Mouse (Mus musculus) CH12.LX (cell line): Measurements from ENCODE around the gene Snw1. TPM values are rescaled to one million over a fixed set of nuclear protein-coding genes. Genes with fewer than 3 reads are reported as not detected.

Experiments used
- DNase-seq: peaks from one replicate; pipeline ENCODE4 v3.0.0-alpha.2; 2013; ENCODE audit errors: extremely low read depth
- H3K27ac ChIP-seq: 2 replicates; pipeline ENCODE4 v1.5.1; 2012; ENCODE audit warnings: low read depth, mild to moderate bottlenecking, control low read depth, moderate library complexity; ENCODE audit not compliant: insufficient read depth
- H3K27me3 ChIP-seq: replicated peaks from 2 replicates; pipeline ENCODE3; 2012; ENCODE audit warnings: inconsistent platforms
- H3K36me3 ChIP-seq, 2 experiments: replicated peaks in 1 of 2; 2 replicates each; pipeline versions ENCODE3 to v1.6.1; 2012; ENCODE audit warnings: inconsistent platforms in 1 of 2, low read length in 1 of 2, mild to moderate bottlenecking in 1 of 2, mixed read lengths in 1 of 2, moderate library complexity in 1 of 2; ENCODE audit not compliant: control insufficient read depth in 1 of 2, insufficient read depth in 1 of 2
- H3K4me1 ChIP-seq, 2 experiments: 2 replicates each; pipeline ENCODE4 v1.6.1; 2012; ENCODE audit warnings: inconsistent platforms in 1 of 2, moderate library complexity in 1 of 2; ENCODE audit not compliant: insufficient read depth in 2 of 2, control insufficient read depth in 1 of 2
- H3K4me2 ChIP-seq: 2 replicates; pipeline ENCODE4 v1.6.1; 2012; ENCODE audit warnings: low read depth, mild to moderate bottlenecking, control low read depth; ENCODE audit not compliant: poor library complexity, insufficient read depth, severe bottlenecking
- H3K4me3 ChIP-seq, 3 experiments: fragments of 150-350 bp in 1 of 3; sonication (generic) in 1 of 3; replicated peaks in 1 of 3; 2 replicates each; pipeline versions ENCODE3 to v1.5.1; 2011 to 2012; ENCODE audit warnings: low read depth in 2 of 3, low read length in 2 of 3, mild to moderate bottlenecking in 2 of 3, moderate library complexity in 2 of 3, control low read depth in 1 of 3, improper control_type of control experiment in 1 of 3, inconsistent platforms in 1 of 3, mixed read lengths in 1 of 3; ENCODE audit not compliant: poor library complexity in 1 of 3
- H3K79me2 ChIP-seq: replicated peaks from 2 replicates; pipeline ENCODE4 v1.6.1; 2012; ENCODE audit warnings: mild to moderate bottlenecking, moderate library complexity; ENCODE audit not compliant: control insufficient read depth, poor library complexity, insufficient read depth, severe bottlenecking; ENCODE audit errors: extremely low read depth
- H3K9ac ChIP-seq: 2 replicates; pipeline ENCODE4 v1.6.1; 2012; ENCODE audit warnings: low read depth, mild to moderate bottlenecking, control low read depth, moderate library complexity; ENCODE audit not compliant: insufficient read depth
- H3K9me3 ChIP-seq: replicated peaks from 2 replicates; pipeline ENCODE3; 2012; ENCODE audit warnings: low read length, inconsistent platforms, mixed read lengths
- CTCF ChIP-seq, 2 experiments: IDR thresholded peaks in 1 of 2; conservative IDR thresholded peaks in 1 of 2; 2 replicates each; pipeline ENCODE4 v1.5.1; 2011 to 2012; ENCODE audit warnings: low read depth in 2 of 2, low read length in 2 of 2, improper control_type of control experiment in 1 of 2, inconsistent platforms in 1 of 2, mild to moderate bottlenecking in 1 of 2, moderate library complexity in 1 of 2
- E2F4 ChIP-seq: IDR thresholded peaks from 2 replicates; pipeline ENCODE4 v1.6.1; 2011; ENCODE audit warnings: low read depth, low read length, improper control_type of control experiment; ENCODE audit not compliant: insufficient replicate concordance
- ELF1 ChIP-seq: IDR thresholded peaks from 2 replicates; pipeline ENCODE4 v1.6.1; 2014; ENCODE audit warnings: low read depth, mild to moderate bottlenecking, inconsistent platforms, low read length, improper control_type of control experiment
- GABPA ChIP-seq: IDR thresholded peaks from 2 replicates; pipeline ENCODE4 v1.6.1; 2012; ENCODE audit warnings: low read depth, low read length, improper control_type of control experiment, inconsistent platforms; ENCODE audit not compliant: insufficient replicate concordance
- IRF4 ChIP-seq: IDR thresholded peaks from 2 replicates; pipeline ENCODE4 v1.6.1; 2014; ENCODE audit warnings: low read depth, mild to moderate bottlenecking, inconsistent platforms, low read length, improper control_type of control experiment
- JUND ChIP-seq: conservative IDR thresholded peaks from 2 replicates; pipeline ENCODE4 v1.6.1; 2011; ENCODE audit warnings: low read depth, low read length, improper control_type of control experiment
- MAX ChIP-seq: IDR thresholded peaks from 2 replicates; pipeline ENCODE4 v1.6.1; 2011; ENCODE audit warnings: low read length, improper control_type of control experiment
- MAZ ChIP-seq: IDR thresholded peaks from 2 replicates; pipeline ENCODE4 v1.6.1; 2012; ENCODE audit warnings: low read depth, mild to moderate bottlenecking, inconsistent platforms, low read length, improper control_type of control experiment, moderate library complexity
- MEF2A ChIP-seq: IDR thresholded peaks from 2 replicates; pipeline ENCODE4 v1.6.1; 2014; ENCODE audit warnings: low read depth, mild to moderate bottlenecking, inconsistent platforms, low read length, improper control_type of control experiment, borderline replicate concordance
- MXI1 ChIP-seq: IDR thresholded peaks from 2 replicates; pipeline ENCODE4 v1.6.1; 2011; ENCODE audit warnings: mild to moderate bottlenecking, low read depth, low read length, improper control_type of control experiment
- MYC ChIP-seq: IDR thresholded peaks from 2 replicates; pipeline ENCODE4 v1.6.1; 2011; ENCODE audit warnings: low read depth, mild to moderate bottlenecking, improper control_type of control experiment, low read length
- NELFE ChIP-seq: IDR thresholded peaks from 2 replicates; pipeline ENCODE4 v1.6.1; 2011; ENCODE audit warnings: low read depth, low read length, improper control_type of control experiment
- POLR2A ChIP-seq: IDR thresholded peaks from 2 replicates; pipeline ENCODE4 v1.6.1; 2011; ENCODE audit warnings: low read depth, mild to moderate bottlenecking, improper control_type of control experiment, low read length
- POLR2AphosphoS2 ChIP-seq: IDR thresholded peaks from 2 replicates; pipeline ENCODE4 v1.6.1; 2011; ENCODE audit warnings: low read depth, low read length, improper control_type of control experiment
- RAD21 ChIP-seq: IDR thresholded peaks from 2 replicates; pipeline ENCODE4 v1.6.1; 2011; ENCODE audit warnings: low read depth, mild to moderate bottlenecking, low read length, improper control_type of control experiment, moderate library complexity
- SMC3 ChIP-seq: IDR thresholded peaks from 2 replicates; pipeline ENCODE4 v1.6.1; 2011; ENCODE audit warnings: low read depth, low read length, improper control_type of control experiment
- ZC3H11A ChIP-seq: IDR thresholded peaks from 2 replicates; pipeline ENCODE4 v1.6.1; 2012; ENCODE audit warnings: low read depth, mild to moderate bottlenecking, inconsistent platforms, low read length, improper control_type of control experiment
- ZNF384 ChIP-seq: IDR thresholded peaks from 2 replicates; pipeline ENCODE4 v1.6.1; 2012; ENCODE audit warnings: low read depth, low read length, improper control_type of control experiment, inconsistent platforms
- dilution Hi-C: fragments of 300-500 bp; cut with MboI; formaldehyde crosslinking; loops from 2 replicates; pipeline ENCODE4 v1.14.3; 2020; ENCODE audit warnings: low sequenced_read_pairs; ENCODE audit not compliant: extremely low pct_unique_long_range_greater_than_20kb, extremely low pct_ligation_motif_present
- in situ Hi-C: fragments of 300-500 bp; cut with MboI; formaldehyde crosslinking; loops from 3 replicates; pipeline ENCODE4 v1.14.3; 2019; ENCODE audit warnings: low sequenced_read_pairs, low pct_ligation_motif_present, low pct_unique_long_range_greater_than_20kb, mixed read lengths
- polyA plus RNA-seq: library from polyadenylated mRNA; unstranded; fragments of >175 nt; gene quantifications from 2 replicates; pipeline ENCODE4 v1.2.1, GENCODE M21; 2012; ENCODE audit warnings: low read depth; ENCODE audit not compliant: insufficient read length
- total RNA-seq, 2 experiments: library from RNA; depleted of rRNA; stranded (reverse); fragments of 300-350 nt in 1 of 2; fragments of >200 nt in 1 of 2; gene quantifications; 2 replicates each; pipeline ENCODE4 v1.2.3; 2012 to 2014

Snw1 gene
- total and polyA plus RNA-seq, 3 experiments = 78.0 to 116 (median 96.8) TPM

- Histone ChIP-seq H3K4me1 (peaks cover 0 to 12% of the 10 kb centered on the region in 2 experiments; a peak in 3 of 4 replicates), H3K4me2 (no peak overlapping the region), H3K27ac (no peak overlapping the region), H3K36me3 (peaks cover 11 to 29% of the 10 kb centered on the region in 2 experiments), H3K4me3 (no peak overlapping the region), H3K27me3 (no peaks in the 10 kb centered on the region), H3K9ac (no peak overlapping the region), H3K9me3 (peaks cover 5% of the 10 kb centered on the region), H3K79me2 (no peaks in the 10 kb centered on the region)
- dilution Hi-C loops (no loop called here), in situ Hi-C loops (no loop called here)
- DNase-seq = no peak
- TF ChIP-seq POLR2AphosphoS2 = 0 out of 2 replicates have a peak, but pooled peaks have one; percentile 51
- TF ChIP-seq ZC3H11A = no peak
Measured at GRCm38 (mm10) chr12:87418921-87419320, 53.2 kb downstream of the Snw1 start.

- dilution Hi-C loops (no loop called here), in situ Hi-C loops (no loop called here)
- H3K4me2 ChIP-seq = no peak overlapping the region
- no peak overlapping the region for H3K4me3 ChIP-seq
- no peak overlapping the region for H3K9ac ChIP-seq
- peaks cover 5% of the 10 kb centered on the region for H3K9me3 ChIP-seq
- H3K27ac ChIP-seq = no peak overlapping the region
- TF ChIP-seq MYC (peak; percentile 94), SMC3 (peak; percentile 44), MXI1 (no peak), RAD21 (peak; percentile 55), POLR2A (no peak), CTCF (conservative IDR thresholded peaks at IDR 0.05 in 1 of 2, IDR thresholded peaks at IDR 0.05 in 1 of 2; ENCODE audit: low read depth in 2 of 2, low read length in 2 of 2) (peak; percentile 40 to 93; a peak in 3 of 4 replicates), MAX (peak; percentile 61), ELF1 (no peak), NELFE (0 out of 2 replicates have a peak, but pooled peaks have one; percentile 17), IRF4 (peak; percentile 10; the same call in 1 of the 2 replicates)
- H3K36me3 ChIP-seq = peaks cover 0 to 10% of the 10 kb centered on the region in 2 experiments
- no peaks in the 10 kb centered on the region for H3K27me3 ChIP-seq
- no peaks in the 10 kb centered on the region for H3K79me2 ChIP-seq
- H3K4me1 ChIP-seq = peaks cover 0 to 11% of the 10 kb centered on the region in 2 experiments; a peak in 2 of 4 replicates
- peak; percentile 51 for DNase-seq
Measured at GRCm38 (mm10) chr12:87416690-87417089, 55.4 kb downstream of the Snw1 start.

- H3K79me2 ChIP-seq = no peaks in the 10 kb centered on the region
- in situ Hi-C loops = no loop called here
- H3K4me3 ChIP-seq = no peak overlapping the region
- no peaks in the 10 kb centered on the region for H3K27me3 ChIP-seq
- peaks cover 5% of the 10 kb centered on the region for H3K9me3 ChIP-seq
- dilution Hi-C loops = no loop called here
- no peak overlapping the region for H3K9ac ChIP-seq
- peaks cover 0 to 9% of the 10 kb centered on the region in 2 experiments for H3K36me3 ChIP-seq
- H3K4me2 ChIP-seq = no peak overlapping the region
- no peak for DNase-seq
- H3K27ac ChIP-seq = no peak overlapping the region
- H3K4me1 ChIP-seq = peaks cover 3 to 21% of the 10 kb centered on the region in 2 experiments; a peak in 2 of 4 replicates
- TF ChIP-seq RAD21 = no peak
- no peak for TF ChIP-seq E2F4
- no peak for TF ChIP-seq MYC
- no peak for TF ChIP-seq ZNF384
- TF ChIP-seq MEF2A = no peak
- no peak for TF ChIP-seq JUND
- no peak for TF ChIP-seq MAZ
- TF ChIP-seq GABPA = no peak
- TF ChIP-seq NELFE = no peak
Measured at GRCm38 (mm10) chr12:87415358-87415757, 56.7 kb downstream of the Snw1 start.
